Mouse (Mus musculus) hindbrain, embryonic 14.5 days (tissue): ENCODE results near the gene Tspan12. TPM values are rescaled to one million over a fixed set of nuclear protein-coding genes. Genes with fewer than 3 reads are reported as not detected.
A peak's percentile ranks its signal among the peaks of the same experiment; 100 is the strongest.

Experiments
- ATAC-seq: fragments of 200-750 bp; cut with Nextera tagmentation; 2 replicates; pipeline ENCODE4 v1.8.0; 2017; ENCODE audit warnings: moderate number of reproducible peaks, mild to moderate bottlenecking, moderate TSS enrichment, moderate library complexity; ENCODE audit not compliant: low FRiP score
- DNase-seq: peaks from one replicate; pipeline ENCODE4 v3.0.0-alpha.2; 2015; ENCODE audit warnings: low spot score
- H3K27ac ChIP-seq: fragments of 300-500 bp; sonication (generic); 2 replicates; pipeline ENCODE4 v1.5.1; 2014; ENCODE audit warnings: mild to moderate bottlenecking, moderate library complexity
- H3K27me3 ChIP-seq: fragments of 300-500 bp; sonication (generic); 2 replicates; pipeline ENCODE4 v1.6.1; 2014; ENCODE audit warnings: mild to moderate bottlenecking, low read length, mixed read lengths; ENCODE audit not compliant: control insufficient read depth, insufficient read depth
- H3K36me3 ChIP-seq: fragments of 300-500 bp; sonication (generic); replicated peaks from 2 replicates; pipeline ENCODE4 v1.6.1; 2014; ENCODE audit not compliant: control insufficient read depth, insufficient read depth
- H3K4me1 ChIP-seq: fragments of 300-500 bp; sonication (generic); replicated peaks from 2 replicates; pipeline ENCODE4 v1.6.1; 2014; ENCODE audit warnings: antibody characterized with exemption, low read length, mixed read lengths; ENCODE audit not compliant: control insufficient read depth, insufficient read depth
- H3K4me2 ChIP-seq: fragments of 300-500 bp; sonication (generic); replicated peaks from 2 replicates; pipeline ENCODE4 v1.6.1; 2014; ENCODE audit warnings: mild to moderate bottlenecking, moderate library complexity
- H3K4me3 ChIP-seq: fragments of 300-500 bp; sonication (generic); replicated peaks from 2 replicates; pipeline ENCODE4 v1.5.1; 2014; ENCODE audit warnings: mild to moderate bottlenecking, low read length
- H3K9ac ChIP-seq: fragments of 300-500 bp; sonication (generic); 2 replicates; pipeline ENCODE4 v1.6.1; 2014
- H3K9me3 ChIP-seq: fragments of 300-500 bp; sonication (generic); 2 replicates; pipeline ENCODE4 v1.6.1; 2016; ENCODE audit warnings: low read length; ENCODE audit not compliant: control insufficient read depth
- WGBS: fragments of 180-500 bp; shearing (Covaris S2); extraction: QIAGEN DNeasy Blood & Tissue Kit; methylation state at CpG from one replicate; pipeline ENCODE4 v1.1.7; 2014; 5-methylcytosine and 5-hydroxymethylcytosine counted together
- polyA plus RNA-seq: library from polyadenylated mRNA; unstranded; fragments of >200 nt; fragmentation: Nextera tagmentation; extraction: Ambion mirVana; gene quantifications from 2 replicates; pipeline ENCODE4 v1.2.1, GENCODE M21; 2014

Gene Tspan12
- polyA plus RNA-seq, 1 experiment from 2014 or later, result 73.7 TPM

DNA sequence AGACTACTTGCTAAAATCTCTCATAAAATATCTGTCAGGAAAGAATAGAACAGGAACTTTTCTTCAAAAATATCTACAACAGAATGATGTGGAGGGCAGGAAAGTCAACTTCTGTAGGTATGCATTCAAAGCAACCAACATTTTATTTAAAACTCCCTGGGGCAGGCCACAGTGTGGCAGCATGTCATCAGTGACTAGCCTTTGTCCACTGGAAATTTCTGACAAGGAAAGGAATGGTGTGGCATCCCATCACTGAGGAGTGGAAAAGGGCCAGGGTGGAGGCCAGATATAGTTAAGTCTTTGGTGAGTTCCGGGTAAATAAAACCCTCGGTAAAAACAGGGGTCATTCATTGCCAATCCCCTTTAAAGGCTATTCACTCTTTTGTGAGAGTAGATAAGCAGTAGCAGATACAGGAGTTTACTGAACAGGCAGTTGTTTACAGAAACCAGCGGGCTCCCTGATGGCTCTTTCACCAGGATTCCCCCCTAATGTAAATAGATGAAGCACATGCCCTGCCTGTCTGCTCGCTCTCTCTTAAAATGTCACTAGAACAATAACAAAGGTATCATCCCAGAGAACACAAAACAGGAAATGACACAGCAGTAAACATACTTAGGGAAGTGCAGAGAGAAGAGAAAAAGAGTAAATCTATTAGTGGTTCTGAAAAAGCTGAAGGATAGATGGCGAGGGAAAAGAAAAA, 34.1 kb downstream of the Tspan12 start:
- H3K4me1 ChIP-seq, result no peaks in the 10 kb centered on the region
- no peaks in the 10 kb centered on the region for H3K9me3 ChIP-seq
- H3K27me3 ChIP-seq, result no peaks in the 10 kb centered on the region
- DNase-seq (peak; percentile 22), ATAC-seq (no peak; the same call in 1 of the 2 replicates)
- no peak overlapping the region for H3K27ac ChIP-seq
- no peak overlapping the region for H3K9ac ChIP-seq
- WGBS, result 39% methylated on average over 5 of the region's 5 CpGs
- H3K4me3 ChIP-seq, result no peak overlapping the region
- H3K4me2 ChIP-seq, result no peak overlapping the region
- H3K36me3 ChIP-seq, result peaks cover 18% of the 10 kb centered on the region; the same call in 1 of the 2 replicates

- Histone ChIP-seq H3K36me3 (peaks cover 2% of the 10 kb centered on the region; the same call in 1 of the 2 replicates), H3K9me3 (no peaks in the 10 kb centered on the region), H3K27ac (no peak overlapping the region), H3K4me1 (no peaks in the 10 kb centered on the region), H3K4me3 (no peak overlapping the region), H3K4me2 (no peak overlapping the region), H3K27me3 (no peaks in the 10 kb centered on the region), H3K9ac (no peak overlapping the region)
- ATAC-seq, result no peak
- 96% methylated on average over 7 of the region's 7 CpGs for WGBS
- DNase-seq, result no peak
These were observed 46.3 kb downstream of the Tspan12 start for GRCm38 (mm10) chr6:21806005-21806404.

DNA sequence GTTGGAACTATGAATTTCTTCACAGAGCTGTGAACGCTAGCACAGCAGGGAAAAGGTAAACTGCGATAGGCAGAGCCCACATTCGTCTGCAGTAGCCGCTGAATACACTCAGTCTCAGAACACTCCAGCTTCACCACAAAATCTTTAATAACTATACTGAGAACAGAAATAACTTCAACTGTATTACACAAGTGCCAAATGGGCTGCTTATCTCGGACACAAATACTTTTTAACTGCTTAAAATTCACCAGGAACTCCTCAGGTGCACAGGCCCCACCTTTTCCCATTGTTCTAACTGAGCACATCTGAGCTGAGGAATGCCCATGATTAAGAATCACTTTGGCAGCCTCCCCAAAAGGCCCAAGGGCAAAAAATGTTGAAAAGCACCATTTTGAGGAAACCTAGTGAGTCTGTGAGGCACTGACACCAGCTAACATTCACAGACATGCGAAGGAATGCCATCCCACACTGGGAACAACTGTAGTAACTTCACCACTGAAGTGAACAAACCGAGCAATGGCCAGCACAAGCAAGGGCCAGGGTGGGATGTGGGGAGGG, 47.2 kb downstream of the Tspan12 start:
- peaks cover 3% of the 10 kb centered on the region; the same call in 1 of the 2 replicates for H3K36me3 ChIP-seq
- H3K27ac ChIP-seq, result no peak overlapping the region
- H3K4me1 ChIP-seq, result no peaks in the 10 kb centered on the region
- 84% methylated on average over 7 of the region's 7 CpGs for WGBS
- no peaks in the 10 kb centered on the region for H3K9me3 ChIP-seq
- no peak overlapping the region for H3K4me2 ChIP-seq
- no peak for ATAC-seq
- no peak overlapping the region for H3K9ac ChIP-seq
- no peak overlapping the region for H3K4me3 ChIP-seq
- no peak for DNase-seq
- H3K27me3 ChIP-seq, result no peaks in the 10 kb centered on the region

DNA sequence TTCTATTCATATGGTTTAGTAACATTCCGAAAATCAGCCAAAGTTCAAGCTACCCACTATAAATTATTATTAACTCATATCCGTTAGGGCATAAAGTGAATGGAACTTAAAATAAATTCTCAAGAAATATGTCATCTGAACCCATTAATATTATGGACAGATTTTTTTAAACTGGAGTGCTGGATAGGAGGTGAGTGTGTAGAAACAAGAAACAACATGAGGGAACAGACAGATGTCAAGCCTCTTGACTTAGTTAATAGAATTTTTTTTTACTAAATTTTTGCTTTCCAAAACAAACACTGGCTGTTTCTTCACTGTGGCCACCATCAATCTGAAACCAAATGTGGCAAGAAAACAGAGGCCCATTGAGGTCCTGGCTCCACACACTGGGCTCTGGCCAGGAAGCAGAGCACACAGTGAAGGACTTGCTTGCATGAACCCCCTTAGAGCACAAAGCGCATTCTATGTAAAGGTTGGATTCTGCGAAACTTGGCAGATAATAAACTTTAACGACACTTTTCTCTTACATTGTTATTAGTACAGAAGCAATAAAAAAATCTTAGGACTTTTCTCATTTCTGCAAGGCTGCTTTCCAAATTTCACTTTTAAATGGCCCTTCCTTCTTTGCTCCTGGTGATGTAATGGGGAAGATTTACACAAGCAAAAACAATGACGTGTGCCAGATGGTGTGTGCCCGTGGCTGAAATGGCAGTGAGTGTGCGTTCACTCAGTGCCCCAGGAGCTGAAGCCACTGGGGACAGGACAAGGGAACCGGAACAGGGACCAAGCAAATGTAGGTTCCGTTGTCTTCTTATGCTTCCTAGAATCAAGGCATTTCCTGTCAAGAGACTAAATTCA, 48.6 kb downstream of the Tspan12 start:
- Histone ChIP-seq H3K27ac (no peak overlapping the region), H3K9ac (no peak overlapping the region), H3K27me3 (no peaks in the 10 kb centered on the region), H3K36me3 (peaks cover 11% of the 10 kb centered on the region; the same call in 1 of the 2 replicates), H3K4me3 (no peak overlapping the region), H3K9me3 (no peaks in the 10 kb centered on the region), H3K4me2 (no peak overlapping the region), H3K4me1 (no peaks in the 10 kb centered on the region)
- ATAC-seq (0 out of 2 replicates have a peak, but pooled peaks have one; percentile 51), DNase-seq (no peak)
- 74% methylated on average over 10 of the region's 10 CpGs for WGBS

GRCm38 (mm10) chr6:21798581-21798980, 53.7 kb downstream of the Tspan12 start:
- no peaks in the 10 kb centered on the region for H3K4me1 ChIP-seq
- no peak overlapping the region for H3K4me3 ChIP-seq
- no peaks in the 10 kb centered on the region for H3K9me3 ChIP-seq
- H3K36me3 ChIP-seq, result peaks cover 9% of the 10 kb centered on the region
- no peaks in the 10 kb centered on the region for H3K27me3 ChIP-seq
- H3K27ac ChIP-seq, result no peak overlapping the region
- H3K4me2 ChIP-seq, result no peak overlapping the region
- ATAC-seq (no peak), DNase-seq (no peak)
- WGBS, result 90% methylated on average over 9 of the region's 9 CpGs
- no peak overlapping the region for H3K9ac ChIP-seq

- no peaks in the 10 kb centered on the region for H3K9me3 ChIP-seq
- WGBS, result 87% methylated on average over 4 of the region's 4 CpGs
- H3K9ac ChIP-seq, result no peak overlapping the region
- no peak overlapping the region for H3K4me3 ChIP-seq
- DNase-seq (no peak), ATAC-seq (no peak)
- no peak overlapping the region for H3K27ac ChIP-seq
- H3K4me2 ChIP-seq, result no peak overlapping the region
- peaks cover 9% of the 10 kb centered on the region for H3K36me3 ChIP-seq
- no peaks in the 10 kb centered on the region for H3K4me1 ChIP-seq
- no peaks in the 10 kb centered on the region for H3K27me3 ChIP-seq
These were observed 55.2 kb downstream of the Tspan12 start for GRCm38 (mm10) chr6:21797087-21797486.

- no peak for DNase-seq
- no peaks in the 10 kb centered on the region for H3K9me3 ChIP-seq
- H3K27me3 ChIP-seq, result no peaks in the 10 kb centered on the region
- no peak overlapping the region for H3K27ac ChIP-seq
- H3K4me3 ChIP-seq, result no peak overlapping the region
- no peaks in the 10 kb centered on the region for H3K4me1 ChIP-seq
- H3K4me2 ChIP-seq, result no peak overlapping the region
- H3K36me3 ChIP-seq, result peaks cover 14% of the 10 kb centered on the region
- H3K9ac ChIP-seq, result no peak overlapping the region
- ATAC-seq, result no peak
- 83% methylated on average over 10 of the region's 10 CpGs for WGBS
These were observed 55.9 kb downstream of the Tspan12 start for GRCm38 (mm10) chr6:21796413-21796812.

- no peak overlapping the region for H3K4me3 ChIP-seq
- H3K27ac ChIP-seq, result no peak overlapping the region
- H3K36me3 ChIP-seq, result peaks cover 14% of the 10 kb centered on the region
- ATAC-seq (peak; percentile 62; the same call in 1 of the 2 replicates), DNase-seq (no peak)
- H3K4me1 ChIP-seq, result no peaks in the 10 kb centered on the region
- no peak overlapping the region for H3K4me2 ChIP-seq
- no peaks in the 10 kb centered on the region for H3K27me3 ChIP-seq
- no peaks in the 10 kb centered on the region for H3K9me3 ChIP-seq
- H3K9ac ChIP-seq, result no peak overlapping the region
- WGBS, result 87% methylated on average over 5 of the region's 5 CpGs
These were observed 56.9 kb downstream of the Tspan12 start for GRCm38 (mm10) chr6:21795410-21795809.

DNA sequence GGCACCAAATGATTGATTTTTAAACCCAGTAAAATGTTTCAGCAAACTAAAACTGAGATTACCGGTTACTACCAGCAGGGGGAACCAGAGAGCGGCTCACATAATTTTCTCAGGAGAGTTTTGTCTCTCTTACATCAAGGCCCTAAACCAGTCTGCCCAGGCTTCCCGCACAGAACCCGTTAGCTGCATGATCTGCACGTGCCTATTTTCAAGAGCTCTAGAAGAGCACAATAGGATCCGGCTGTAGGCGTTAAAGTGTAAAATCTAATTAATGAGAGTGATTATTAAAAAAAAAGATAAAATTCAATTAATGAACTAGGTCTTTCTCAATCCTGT, 57.3 kb downstream of the Tspan12 start:
- no peaks in the 10 kb centered on the region for H3K27me3 ChIP-seq
- no peak overlapping the region for H3K4me3 ChIP-seq
- peaks cover 13% of the 10 kb centered on the region for H3K36me3 ChIP-seq
- no peak overlapping the region for H3K27ac ChIP-seq
- DNase-seq (peak; percentile 84), ATAC-seq (peak; percentile 83; the same call in 1 of the 2 replicates)
- no peaks in the 10 kb centered on the region for H3K4me1 ChIP-seq
- no peaks in the 10 kb centered on the region for H3K9me3 ChIP-seq
- no peak overlapping the region for H3K4me2 ChIP-seq
- WGBS, result 7% methylated on average over 7 of the region's 7 CpGs
- H3K9ac ChIP-seq, result no peak overlapping the region
